Mouse (Mus musculus) kidney, adult 8-10 months (tissue): ENCODE data around the gene Sbk1.
"Not testable (repeated sequence)": the region's sequence is repeated elsewhere in the genome, so short reads cannot be mapped to it uniquely, and the experiment has no call there.

Experiments used
- DNase-seq, 2 experiments: peaks; one replicate each; pipeline ENCODE4 v3.0.0; 2022

Gene Sbk1

GRCm38 (mm10) chr7:126288104-126288497 is 15.7 kb downstream of the Sbk1 start:
- no peak for DNase-seq

GRCm38 (mm10) chr7:126288571-126289091 is 16.2 kb downstream of the Sbk1 start:
- no peak for DNase-seq

- DNase-seq = no peak
Observed at GRCm38 (mm10) chr7:126289371-126289770, 17.0 kb downstream of the Sbk1 start.

- no peak for DNase-seq
Observed at GRCm38 (mm10) chr7:126289956-126290355, 17.5 kb downstream of the Sbk1 start.

GRCm38 (mm10) chr7:126291681-126292545 is 19.5 kb downstream of the Sbk1 start:
- no peak for DNase-seq

- no peak for DNase-seq
Observed at GRCm38 (mm10) chr7:126293091-126293490, 20.7 kb downstream of the Sbk1 start.

- peak in 1 of 2 experiments; percentile 50 for DNase-seq
Observed at GRCm38 (mm10) chr7:126297579-126298460, 25.4 kb downstream of the Sbk1 start.

GRCm38 (mm10) chr7:126298856-126299255 is 26.4 kb downstream of the Sbk1 start:
- no peak for DNase-seq

GRCm38 (mm10) chr7:126301831-126302230 is 29.4 kb downstream of the Sbk1 start:
- not testable (repeated sequence) for DNase-seq

- no peak for DNase-seq
Observed at GRCm38 (mm10) chr7:126311822-126312221, 39.4 kb downstream of the Sbk1 start.

- no peak for DNase-seq
Observed at GRCm38 (mm10) chr7:126313309-126313708, 40.9 kb downstream of the Sbk1 start.

GRCm38 (mm10) chr7:126314273-126314672 is 41.9 kb downstream of the Sbk1 start:
- no peak for DNase-seq

- peak; percentile 48 to 84 for DNase-seq
Observed at GRCm38 (mm10) chr7:126323729-126324128, 51.3 kb downstream of the Sbk1 start.

- DNase-seq = no peak
Observed at GRCm38 (mm10) chr7:126324791-126325190, 52.4 kb downstream of the Sbk1 start.

GRCm38 (mm10) chr7:126325576-126326273 is 53.3 kb downstream of the Sbk1 start:
- DNase-seq = not testable (repeated sequence)

GRCm38 (mm10) chr7:126328848-126329247 is 56.4 kb downstream of the Sbk1 start:
- DNase-seq = not testable (repeated sequence)

- DNase-seq = no peak
Observed at GRCm38 (mm10) chr7:126329907-126330645, 57.7 kb downstream of the Sbk1 start.

GRCm38 (mm10) chr7:126330693-126331092 is 58.3 kb downstream of the Sbk1 start:
- no peak for DNase-seq

GRCm38 (mm10) chr7:126332691-126333090 is 60.3 kb downstream of the Sbk1 start:
- DNase-seq = no peak

- DNase-seq = no peak
Observed at GRCm38 (mm10) chr7:126335556-126335955, 63.1 kb downstream of the Sbk1 start.

GRCm38 (mm10) chr7:126338906-126339305 is 66.5 kb downstream of the Sbk1 start:
- DNase-seq = no peak

- DNase-seq = no peak
Observed at GRCm38 (mm10) chr7:126339521-126339971, 67.1 kb downstream of the Sbk1 start.
